ENCODE assay signal across 8 mouse cellular contexts in genomic region chr3:68583031-68583693, GRCm38 (mm10).
DNase-seq lines count a peak whose midpoint lies in the region; ATAC-seq and TF ChIP-seq lines count a peak whose summit lies in the region.

No protein-coding gene starts in this region.

- intact Hi-C loops in left cerebral cortex, adult 2 months (cut with DNase I): no loop called here
- intact Hi-C loops in left cerebral cortex, postnatal 4 days (cut with DNase I): no loop called here

- 15% methylated on average over 14 of the region's 14 CpGs for WGBS in heart, embryonic 11.5 days (ENCODE audit: insufficient replicate concordance)
- WGBS in limb, embryonic 10.5 days: 21% methylated on average over 14 of the region's 14 CpGs
- WGBS in neural tube, embryonic 14.5 days: 6% methylated on average over 14 of the region's 14 CpGs

- H3K4me1 ChIP-seq in heart, embryonic 11.5 days (ENCODE audit: control insufficient read depth, insufficient read depth, low read length): peaks cover 59% of the 10 kb centered on the region
- H3K4me1 ChIP-seq in limb, embryonic 10.5 days: peaks cover 68% of the 10 kb centered on the region
- peaks cover 45% of the 10 kb centered on the region for H3K4me1 ChIP-seq in neural tube, embryonic 14.5 days (ENCODE audit: control insufficient read depth, insufficient read depth, low read length)

- no peaks in the 10 kb centered on the region for H3K36me3 ChIP-seq in heart, embryonic 11.5 days (ENCODE audit: control insufficient read depth, insufficient read depth, low read length)
- no peaks in the 10 kb centered on the region for H3K36me3 ChIP-seq in limb, embryonic 10.5 days
- no peaks in the 10 kb centered on the region for H3K36me3 ChIP-seq in neural tube, embryonic 14.5 days (ENCODE audit: control insufficient read depth, insufficient read depth, low read length)

- TF ChIP-seq CTCF in left cerebral cortex, adult 2 months (IDR thresholded peaks at IDR 0.05): no peak

- no peaks in the 10 kb centered on the region for H3K27me3 ChIP-seq in heart, embryonic 11.5 days (ENCODE audit: control insufficient read depth, insufficient read depth, low read length)
- no peaks in the 10 kb centered on the region for H3K27me3 ChIP-seq in limb, embryonic 10.5 days (ENCODE audit: low read depth, poor library complexity, severe bottlenecking)
- H3K27me3 ChIP-seq in neural tube, embryonic 14.5 days (ENCODE audit: control insufficient read depth, insufficient read depth, low read length): no peaks in the 10 kb centered on the region

- peak overlapping the region; percentile 72 for H3K9ac ChIP-seq in heart, embryonic 11.5 days (ENCODE audit: low read depth, low read length)
- no peak overlapping the region for H3K9ac ChIP-seq in neural tube, embryonic 14.5 days (replicated peaks; ENCODE audit: low read depth, low read length)

- H3K27ac ChIP-seq in left cerebral cortex, adult 2 months: peak overlapping the region; percentile 55
- peak overlapping the region; percentile 96 for H3K27ac ChIP-seq in heart, embryonic 11.5 days (ENCODE audit: low read depth, low read length)
- peak overlapping the region; percentile 86 for H3K27ac ChIP-seq in limb, embryonic 10.5 days
- peak overlapping the region; percentile 76 for H3K27ac ChIP-seq in neural tube, embryonic 14.5 days (ENCODE audit: low read depth, low read length)

- H3K4me2 ChIP-seq in heart, embryonic 11.5 days: peak overlapping the region; percentile 63
- peak overlapping the region; percentile 24; the same call in 1 of the 2 replicates for H3K4me2 ChIP-seq in neural tube, embryonic 14.5 days (ENCODE audit: low read depth, low read length)

- no peak for DNase-seq in left cerebral cortex, adult 2 months (ENCODE audit: extremely low spot score in 1 of 2, low spot score in 2 of 2)
- DNase-seq in left cerebral cortex, postnatal 4 days: no peak
- peak; percentile 56 for DNase-seq in limb, embryonic 10.5 days (ENCODE audit: low spot score)
- DNase-seq in cerebellum, postnatal 14 days: no peak
- DNase-seq in urinary bladder, adult 18-20 months (ENCODE audit: low spot score in 2 of 2): no peak

- no peaks in the 10 kb centered on the region for H3K9me3 ChIP-seq in heart, embryonic 11.5 days (replicated peaks; ENCODE audit: control insufficient read depth, low read length)
- H3K9me3 ChIP-seq in limb, embryonic 10.5 days (replicated peaks): no peaks in the 10 kb centered on the region
- H3K9me3 ChIP-seq in neural tube, embryonic 14.5 days (ENCODE audit: control insufficient read depth, low read length): no peaks in the 10 kb centered on the region

- H3K4me3 ChIP-seq in left cerebral cortex, adult 2 months: peak overlapping the region; percentile 38
- peak overlapping the region; percentile 23 for H3K4me3 ChIP-seq in heart, embryonic 11.5 days (ENCODE audit: low read depth, low read length)
- H3K4me3 ChIP-seq in limb, embryonic 10.5 days: peak overlapping the region; percentile 30
- H3K4me3 ChIP-seq in neural tube, embryonic 14.5 days (ENCODE audit: low read depth, low read length): no peak overlapping the region

- no peak for ATAC-seq in heart, embryonic 11.5 days (replicated peaks; ENCODE audit: insufficient number of reproducible peaks, low FRiP score, low TSS enrichment)
- no peak for ATAC-seq in neural tube, embryonic 14.5 days (ENCODE audit: low read depth)
- no peak for ATAC-seq in CD4-positive, CD25-positive, alpha-beta regulatory T cell, adult 4 months
